Mouse (Mus musculus) small intestine, adult 2 months (tissue): ENCODE measurements around the gene Cit.

Source experiments
- CTCF ChIP-seq: fragments of 200-500 bp; IDR thresholded peaks from 2 replicates; pipeline ENCODE4 v1.5.1; 2012; ENCODE audit warnings: low read depth, mild to moderate bottlenecking, control low read depth, inconsistent platforms, low read length, moderate library complexity, mixed read lengths; ENCODE audit not compliant: insufficient replicate concordance, insufficient read length; ENCODE audit errors: extremely low read depth
- POLR2A ChIP-seq: fragments of 200-500 bp; IDR thresholded peaks from 2 replicates; pipeline ENCODE4 v1.6.1; 2012; ENCODE audit warnings: low read depth, mild to moderate bottlenecking, control low read depth, inconsistent platforms, low read length, moderate library complexity

DNA sequence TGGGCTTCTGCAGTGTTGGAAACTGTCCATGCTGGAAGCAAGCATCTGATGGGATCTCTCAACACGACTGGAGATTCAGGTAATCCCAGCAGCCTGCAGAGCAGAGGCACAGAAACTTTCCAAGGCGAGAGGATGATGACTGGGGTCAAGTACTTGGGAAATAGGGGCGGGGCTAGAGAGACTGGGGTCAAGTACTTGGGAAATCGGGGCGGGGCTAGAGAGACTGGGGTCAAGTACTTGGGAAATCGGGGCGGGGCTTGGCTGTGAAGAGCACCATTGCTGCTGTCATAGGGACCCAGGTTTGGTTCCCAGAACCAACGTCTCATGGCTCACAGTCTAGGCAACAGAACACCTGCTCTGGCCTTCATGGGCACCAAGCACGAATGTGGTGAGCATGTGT is 25.1 kb upstream of the Cit start:
- TF ChIP-seq POLR2A, result no peak
- TF ChIP-seq CTCF, result no peak
